Mouse (Mus musculus): ENCODE measurements around the gene Riox1.

GRCm38 (mm10) chr12:83988483-83988882 lies 38.1 kb downstream of the Riox1 start:
- no peak for TF ChIP-seq POLR2A (IDR thresholded peaks at IDR 0.05; ENCODE audit: borderline replicate concordance, control insufficient read depth, low read depth, low read length)
- TF ChIP-seq CTCF (IDR thresholded peaks at IDR 0.05; ENCODE audit: control insufficient read depth, insufficient read depth, low read length) = no peak
